Mouse (Mus musculus): ENCODE results near the gene Speer4d.
"Not testable (repeated sequence)": the region's sequence is repeated elsewhere in the genome, so short reads cannot be mapped to it uniquely, and the experiment has no call there.

DNA sequence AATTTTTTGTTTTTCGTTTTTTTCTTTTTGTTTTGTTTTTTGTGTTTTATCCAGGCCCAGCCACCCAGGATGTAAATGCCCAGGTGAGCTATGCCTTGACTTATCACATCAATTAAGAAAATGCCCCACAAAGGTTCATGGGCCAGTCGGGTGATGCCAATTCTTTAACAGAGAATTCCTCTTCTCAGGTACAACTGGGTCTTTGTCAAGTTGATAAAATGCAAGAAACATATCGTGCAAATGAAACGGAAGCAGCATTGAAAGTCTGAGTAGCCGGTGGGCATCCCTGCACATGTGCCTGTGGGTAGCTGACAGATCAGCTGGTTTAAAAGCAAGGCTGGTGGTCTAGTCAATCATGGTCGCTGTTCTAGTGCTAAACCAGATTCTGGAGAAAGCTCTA is 12.2 kb upstream of the Speer4d start:
- not testable (repeated sequence) for TF ChIP-seq CTCF (IDR thresholded peaks at IDR 0.05; ENCODE audit: control insufficient read depth, insufficient read depth, insufficient read length); FOSL1 (IDR thresholded peaks at IDR 0.05; ENCODE audit: insufficient read depth, low read length, poor library complexity, severe bottlenecking); CEBPB (IDR thresholded peaks at IDR 0.05; ENCODE audit: low read depth); MYOG (IDR thresholded peaks at IDR 0.05; ENCODE audit: control insufficient read depth, extremely low read depth, insufficient read length)

All from C2C12 (cell line).